Mouse (Mus musculus): ENCODE measurements at regions not wholly inside any gene's neighbourhood (a gene's known extent, or its start where the extent isn't known, plus 50 kb on each side); places are given as distances from the start of the nearest gene placed in this dataset.

DNA sequence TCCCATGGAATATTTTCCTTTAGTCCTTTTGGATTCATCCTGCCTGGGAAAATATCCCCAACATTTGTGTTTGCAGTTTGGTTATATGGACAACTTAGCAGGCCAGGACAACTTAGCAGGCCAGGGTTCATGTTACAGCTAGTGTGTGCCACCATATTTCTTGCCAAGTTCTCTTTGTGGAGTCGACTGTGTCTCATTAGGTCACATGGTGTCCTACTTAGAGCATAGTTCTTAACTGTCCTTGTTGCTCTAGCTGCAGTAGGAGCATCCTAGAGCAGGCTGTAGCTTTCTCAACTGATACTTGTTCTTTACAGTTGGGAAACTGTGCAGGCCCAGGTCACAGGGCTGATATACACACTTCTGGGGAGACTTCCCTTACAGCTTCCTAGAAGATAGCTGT lies 126.4 kb upstream of the Sox11 start:
- TF ChIP-seq CTCF (IDR thresholded peaks at IDR 0.05; ENCODE audit: insufficient read depth, low read length) = no peak
- TF ChIP-seq POLR2A (IDR thresholded peaks at IDR 0.05; ENCODE audit: borderline replicate concordance, extremely low read depth, low read depth, low read length) = no peak
- 61% methylated on average over 1 of the region's 1 CpGs for WGBS
- H3K4me3 ChIP-seq (replicated peaks; ENCODE audit: extremely low read depth, low read depth, low read length) = no peak overlapping the region
- H3K4me1 ChIP-seq (ENCODE audit: control insufficient read depth, insufficient read depth, low read length) = no peaks in the 10 kb centered on the region
- DNase-seq = no peak

DNA sequence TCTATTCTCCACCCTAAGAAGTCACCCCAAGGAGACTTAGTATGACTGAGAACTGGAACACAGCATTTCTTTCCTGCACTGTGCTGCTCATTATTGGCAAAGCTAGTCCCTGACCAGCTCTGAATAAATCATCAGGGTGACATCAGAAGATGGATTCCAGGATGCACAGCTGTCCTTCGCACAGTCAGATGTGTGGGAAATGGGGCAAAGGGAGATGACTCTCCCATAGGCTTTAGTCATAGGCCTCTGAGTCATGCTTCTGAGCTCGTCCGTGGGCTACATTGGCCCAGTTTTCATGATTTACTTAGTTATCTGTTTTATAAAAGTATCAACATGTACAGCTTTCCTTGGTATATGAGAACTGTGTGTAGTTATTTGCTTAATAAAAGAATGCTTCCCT lies 125.8 kb upstream of the Sox11 start:
- no peak for DNase-seq
- WGBS = 76% methylated on average over 3 of the region's 3 CpGs
- TF ChIP-seq CTCF (IDR thresholded peaks at IDR 0.05; ENCODE audit: insufficient read depth, low read length) (no peak), POLR2A (IDR thresholded peaks at IDR 0.05; ENCODE audit: borderline replicate concordance, extremely low read depth, low read depth, low read length) (no peak)
- no peaks in the 10 kb centered on the region for H3K4me1 ChIP-seq (ENCODE audit: control insufficient read depth, insufficient read depth, low read length)
- no peak overlapping the region for H3K4me3 ChIP-seq (replicated peaks; ENCODE audit: extremely low read depth, low read depth, low read length)

DNA sequence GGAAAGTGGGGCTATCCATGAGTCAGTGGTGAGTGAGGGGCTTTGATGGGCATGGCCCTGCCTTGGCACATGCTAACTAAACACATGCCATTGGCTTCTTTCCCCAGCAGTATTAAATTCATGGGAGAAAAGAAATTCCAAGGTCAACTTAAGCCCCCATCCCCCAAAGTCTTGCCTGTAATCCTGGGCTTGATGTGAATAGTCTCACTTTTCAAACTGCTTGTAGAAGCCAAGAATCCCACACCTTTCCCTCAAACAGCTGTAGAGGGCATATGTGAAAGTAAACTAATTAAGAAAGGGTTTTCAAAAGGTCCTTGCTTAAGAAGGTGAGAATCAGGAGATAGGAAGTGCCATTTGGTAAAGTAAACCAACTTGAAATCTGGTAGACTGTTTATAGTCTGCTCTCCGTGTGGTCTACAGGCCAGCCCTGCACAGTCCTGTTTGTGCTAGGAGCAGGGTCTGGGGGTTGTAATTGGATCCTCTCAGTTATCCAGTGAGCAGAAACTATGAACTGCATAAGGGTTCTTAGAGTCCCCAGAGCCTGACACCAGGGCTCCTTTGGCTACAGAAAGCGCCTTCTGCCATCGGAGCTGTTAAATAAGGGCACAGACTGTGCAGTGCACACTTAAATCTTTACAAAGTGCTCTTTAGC lies 123.3 kb upstream of the Sox11 start:
- WGBS = 52% methylated on average over 3 of the region's 3 CpGs
- no peak for TF ChIP-seq CTCF (IDR thresholded peaks at IDR 0.05; ENCODE audit: insufficient read depth, low read length)
- TF ChIP-seq POLR2A (IDR thresholded peaks at IDR 0.05; ENCODE audit: borderline replicate concordance, extremely low read depth, low read depth, low read length) = no peak
- H3K4me1 ChIP-seq (ENCODE audit: control insufficient read depth, insufficient read depth, low read length) = no peaks in the 10 kb centered on the region
- H3K4me3 ChIP-seq (replicated peaks; ENCODE audit: extremely low read depth, low read depth, low read length) = no peak overlapping the region
- DNase-seq = no peak

DNA sequence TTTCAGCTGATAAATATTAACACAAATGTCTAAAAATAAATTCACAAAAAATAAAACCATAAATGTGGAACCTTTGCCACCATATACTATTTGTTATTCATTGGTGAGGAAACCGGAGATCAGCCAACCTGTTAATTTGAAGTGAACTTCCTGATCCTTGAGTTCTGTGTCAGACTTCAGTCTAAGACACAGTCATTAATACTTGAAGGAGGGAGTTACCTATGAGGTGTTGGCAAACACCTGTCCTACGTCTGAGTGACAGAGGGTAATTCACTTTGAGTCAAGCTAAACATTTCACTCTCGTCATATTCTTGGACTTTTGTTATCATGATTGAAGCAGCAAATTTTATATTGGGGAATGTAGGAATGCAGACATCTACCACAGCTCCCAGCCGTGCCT lies 116.3 kb upstream of the Sox11 start:
- 63% methylated on average over 4 of the region's 4 CpGs for WGBS
- Histone ChIP-seq H3K4me1 (ENCODE audit: control insufficient read depth, insufficient read depth, low read length) (no peaks in the 10 kb centered on the region), H3K4me3 (replicated peaks; ENCODE audit: extremely low read depth, low read depth, low read length) (no peak overlapping the region)
- no peak for DNase-seq
- no peak for TF ChIP-seq POLR2A (IDR thresholded peaks at IDR 0.05; ENCODE audit: borderline replicate concordance, extremely low read depth, low read depth, low read length)
- no peak for TF ChIP-seq CTCF (IDR thresholded peaks at IDR 0.05; ENCODE audit: insufficient read depth, low read length)

DNA sequence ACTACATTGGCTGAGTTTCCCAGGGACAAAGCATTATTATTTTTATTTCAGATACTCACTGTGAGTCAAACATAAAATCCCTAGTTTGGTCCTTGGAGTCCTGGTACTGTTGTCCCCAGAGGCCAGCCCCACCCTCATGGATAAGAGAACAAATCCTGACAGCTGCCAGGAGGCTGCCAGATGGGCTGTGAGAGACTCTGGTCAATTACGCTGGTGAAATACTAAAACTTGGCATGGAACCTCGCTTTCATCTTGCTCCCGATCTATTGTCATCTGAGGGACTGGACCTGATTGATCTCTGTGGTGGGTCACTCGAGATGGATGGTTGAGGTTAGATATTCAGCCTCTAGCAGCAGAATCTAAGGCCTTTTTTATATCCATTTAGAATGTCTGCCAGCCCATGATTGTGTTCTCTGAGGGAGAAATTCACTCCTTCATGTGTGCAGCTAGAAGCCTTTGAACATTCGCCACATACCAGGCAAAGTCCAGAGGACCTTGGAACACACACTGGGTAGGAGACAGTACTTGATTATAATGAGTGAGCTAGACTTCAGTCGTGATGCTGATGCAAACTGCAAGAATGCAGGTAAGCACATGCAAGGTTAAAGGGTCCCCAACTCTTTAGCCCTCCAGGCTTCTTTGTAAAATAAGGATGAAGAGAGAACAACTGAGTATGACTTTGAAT lies 95.4 kb upstream of the Sox11 start:
- Histone ChIP-seq H3K4me1 (ENCODE audit: control insufficient read depth, insufficient read depth, low read length) (no peaks in the 10 kb centered on the region), H3K4me3 (replicated peaks; ENCODE audit: extremely low read depth, low read depth, low read length) (no peak overlapping the region)
- DNase-seq = no peak
- no peak for TF ChIP-seq CTCF (IDR thresholded peaks at IDR 0.05; ENCODE audit: insufficient read depth, low read length)
- TF ChIP-seq POLR2A (IDR thresholded peaks at IDR 0.05; ENCODE audit: borderline replicate concordance, extremely low read depth, low read depth, low read length) = no peak
- WGBS = 54% methylated on average over 6 of the region's 6 CpGs

DNA sequence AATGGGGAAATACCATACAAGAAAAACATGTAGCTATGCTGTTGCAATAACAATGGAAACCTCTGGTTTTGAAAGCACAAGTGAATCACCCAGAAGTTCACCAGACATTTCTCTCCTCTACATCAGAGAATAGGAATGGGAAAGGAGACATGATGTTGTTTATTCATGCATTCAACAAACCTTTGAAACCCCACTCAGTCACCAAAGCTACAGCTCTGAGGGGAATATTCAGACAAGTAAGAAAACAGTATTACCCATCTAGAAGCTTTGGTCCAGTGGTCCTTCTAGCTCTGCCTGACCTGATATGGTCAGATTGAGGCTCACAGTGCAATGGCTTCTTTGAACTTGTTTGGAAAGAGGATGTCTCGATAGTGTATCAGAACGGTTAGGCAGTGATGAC lies 89.0 kb upstream of the Sox11 start:
- no peak overlapping the region for H3K4me3 ChIP-seq (replicated peaks; ENCODE audit: extremely low read depth, low read depth, low read length)
- 71% methylated on average over 2 of the region's 2 CpGs for WGBS
- H3K4me1 ChIP-seq (ENCODE audit: control insufficient read depth, insufficient read depth, low read length) = no peaks in the 10 kb centered on the region
- no peak for DNase-seq
- no peak for TF ChIP-seq CTCF (IDR thresholded peaks at IDR 0.05; ENCODE audit: insufficient read depth, low read length)
- TF ChIP-seq POLR2A (IDR thresholded peaks at IDR 0.05; ENCODE audit: borderline replicate concordance, extremely low read depth, low read depth, low read length) = no peak

DNA sequence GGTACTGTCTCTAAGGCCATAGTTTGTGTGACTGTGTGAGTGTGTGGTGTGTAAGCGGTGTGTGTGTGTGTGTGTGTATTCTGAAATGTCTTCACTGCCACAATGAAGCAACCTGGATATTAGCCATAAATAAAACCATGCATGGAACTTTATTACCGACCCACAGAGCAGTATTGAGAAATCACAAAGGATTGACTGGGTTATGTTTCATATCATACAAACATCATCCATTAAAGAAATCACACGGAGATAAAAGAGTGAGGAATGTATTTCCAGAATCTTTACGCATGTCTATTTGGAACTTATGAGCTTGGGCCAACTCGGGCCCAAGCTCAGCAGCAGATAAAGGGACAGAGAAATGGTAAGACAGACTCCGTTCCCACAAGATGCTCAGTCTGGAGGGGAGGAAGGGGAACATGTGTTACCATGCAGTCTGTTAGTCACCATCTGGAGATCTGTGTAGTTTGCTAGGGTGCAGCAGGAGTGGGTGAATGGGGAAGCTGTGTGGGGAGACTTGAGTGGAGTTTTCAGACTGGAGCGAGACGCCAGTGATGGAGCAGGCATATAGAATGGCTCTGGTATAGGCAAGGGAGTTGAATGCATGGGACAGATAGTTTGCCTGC lies 75.1 kb upstream of the Sox11 start:
- Histone ChIP-seq H3K4me1 (ENCODE audit: control insufficient read depth, insufficient read depth, low read length) (no peaks in the 10 kb centered on the region), H3K4me3 (replicated peaks; ENCODE audit: extremely low read depth, low read depth, low read length) (no peak overlapping the region)
- 75% methylated on average over 8 of the region's 8 CpGs for WGBS
- no peak for TF ChIP-seq POLR2A (IDR thresholded peaks at IDR 0.05; ENCODE audit: borderline replicate concordance, extremely low read depth, low read depth, low read length)
- TF ChIP-seq CTCF (IDR thresholded peaks at IDR 0.05; ENCODE audit: insufficient read depth, low read length) = no peak
- DNase-seq = no peak

DNA sequence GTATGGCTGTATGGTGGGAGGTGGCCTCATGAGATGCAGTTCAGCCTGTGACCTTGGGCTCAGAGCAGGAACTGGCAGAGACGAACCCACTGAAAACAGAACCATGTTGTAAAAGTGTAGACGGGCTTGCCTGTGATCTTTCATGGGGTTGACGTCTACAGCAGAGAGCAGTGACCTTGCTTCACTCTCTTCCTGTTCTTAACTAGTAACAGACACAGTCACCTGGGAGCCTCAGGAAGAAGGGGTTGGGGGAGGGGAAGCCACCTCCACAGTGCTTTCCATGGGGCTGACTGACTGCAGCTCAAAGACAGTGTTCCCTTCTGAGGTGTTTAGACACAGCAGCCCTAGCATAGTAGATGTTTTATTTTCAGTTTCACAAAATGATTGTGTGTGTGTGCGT lies 68.2 kb upstream of the Sox11 start:
- no peak for TF ChIP-seq CTCF (IDR thresholded peaks at IDR 0.05; ENCODE audit: insufficient read depth, low read length)
- no peak for TF ChIP-seq POLR2A (IDR thresholded peaks at IDR 0.05; ENCODE audit: borderline replicate concordance, extremely low read depth, low read depth, low read length)
- no peaks in the 10 kb centered on the region for H3K4me1 ChIP-seq (ENCODE audit: control insufficient read depth, insufficient read depth, low read length)
- H3K4me3 ChIP-seq (replicated peaks; ENCODE audit: extremely low read depth, low read depth, low read length) = no peak overlapping the region
- DNase-seq = no peak
- WGBS = 54% methylated on average over 4 of the region's 4 CpGs

DNA sequence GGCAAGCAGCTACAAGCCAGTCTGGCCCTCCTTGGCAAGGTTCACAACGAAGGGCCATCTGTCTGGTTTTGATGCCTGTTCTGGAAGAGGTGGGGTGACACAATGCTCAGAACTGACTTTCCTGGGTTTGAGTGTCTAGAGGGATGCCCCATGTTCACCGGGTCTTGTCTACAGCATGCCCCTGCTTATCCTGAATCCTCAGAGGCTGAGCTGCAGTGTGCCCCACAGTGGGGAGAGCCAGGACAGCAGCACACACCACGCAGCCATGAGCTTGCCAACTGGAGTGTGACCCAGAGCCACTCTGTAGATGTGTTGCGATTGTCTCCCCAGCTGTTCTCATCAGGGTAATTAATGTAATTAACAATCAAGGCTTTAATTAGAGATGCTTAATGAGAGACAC lies 66.1 kb upstream of the Sox11 start:
- DNase-seq = no peak
- H3K4me1 ChIP-seq (ENCODE audit: control insufficient read depth, insufficient read depth, low read length) = no peaks in the 10 kb centered on the region
- 72% methylated on average over 4 of the region's 4 CpGs for WGBS
- no peak overlapping the region for H3K4me3 ChIP-seq (replicated peaks; ENCODE audit: extremely low read depth, low read depth, low read length)
- no peak for TF ChIP-seq CTCF (IDR thresholded peaks at IDR 0.05; ENCODE audit: insufficient read depth, low read length)
- TF ChIP-seq POLR2A (IDR thresholded peaks at IDR 0.05; ENCODE audit: borderline replicate concordance, extremely low read depth, low read depth, low read length) = no peak

DNA sequence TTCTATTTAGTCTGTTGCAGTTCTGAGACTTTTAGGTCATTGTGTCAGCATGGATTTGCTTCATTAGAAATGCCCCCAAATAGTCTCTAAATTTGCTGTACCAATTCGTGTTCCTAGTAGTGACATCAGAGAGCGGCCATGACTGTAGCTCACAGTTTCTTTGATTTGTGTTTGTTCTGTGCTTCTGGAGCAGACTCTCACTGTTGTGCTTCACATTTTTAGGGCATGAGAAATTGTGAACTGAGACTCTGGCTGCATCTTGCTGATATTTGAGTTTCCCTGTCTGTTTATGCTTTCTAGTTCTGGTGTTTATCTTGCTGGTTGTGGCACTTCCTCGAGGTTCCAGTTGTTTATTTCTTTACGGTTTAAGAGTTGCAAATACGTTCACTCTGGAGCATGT lies 57.0 kb upstream of the Sox11 start:
- H3K4me1 ChIP-seq (ENCODE audit: control insufficient read depth, insufficient read depth, low read length) = no peaks in the 10 kb centered on the region; the same call in 1 of the 2 replicates
- 42% methylated on average over 5 of the region's 5 CpGs for WGBS
- TF ChIP-seq CTCF (IDR thresholded peaks at IDR 0.05; ENCODE audit: insufficient read depth, low read length) (no peak), POLR2A (IDR thresholded peaks at IDR 0.05; ENCODE audit: borderline replicate concordance, extremely low read depth, low read depth, low read length) (no peak)
- no peak for DNase-seq
- H3K4me3 ChIP-seq (replicated peaks; ENCODE audit: extremely low read depth, low read depth, low read length) = no peak overlapping the region
